Mouse (Mus musculus) CH12.LX (cell line): ENCODE data around the gene Nefh.

Source experiments
- MYC ChIP-seq: IDR thresholded peaks from 2 replicates; pipeline ENCODE4 v1.6.1; 2011; ENCODE audit warnings: low read depth, mild to moderate bottlenecking, improper control_type of control experiment, low read length
- POLR2AphosphoS2 ChIP-seq: IDR thresholded peaks from 2 replicates; pipeline ENCODE4 v1.6.1; 2011; ENCODE audit warnings: low read depth, low read length, improper control_type of control experiment
- SIN3A ChIP-seq: IDR thresholded peaks from 2 replicates; pipeline ENCODE4 v1.6.1; 2012; ENCODE audit warnings: low read length, improper control_type of control experiment, inconsistent platforms

- no peak for TF ChIP-seq MYC
- TF ChIP-seq POLR2AphosphoS2: no peak
- no peak for TF ChIP-seq SIN3A
Observed at GRCm38 (mm10) chr11:4983010-4983409, 35.1 kb upstream of the Nefh start.
